Mouse (Mus musculus) liver, embryonic 14.5 days (tissue): ENCODE measurements at regions not wholly inside any gene's neighbourhood (a gene's known extent, or its start where the extent isn't known, plus 50 kb on each side); places are given as distances from the start of the nearest gene placed in this dataset.

Experiments
- ATAC-seq: fragments of 200-750 bp; cut with Nextera tagmentation; 2 replicates; pipeline ENCODE4 v1.8.0; 2017; ENCODE audit warnings: moderate number of reproducible peaks, mild to moderate bottlenecking, moderate library complexity; ENCODE audit not compliant: insufficient read depth
- DNase-seq, 3 experiments: peaks; one replicate each; pipeline ENCODE4 v3.0.0-alpha.2; 2012 to 2013; ENCODE audit warnings: low read depth in 3 of 3, low spot score in 3 of 3
- H3K27ac ChIP-seq: fragments of 300-500 bp; sonication (generic); 2 replicates; pipeline ENCODE4 v1.5.1; 2014; ENCODE audit warnings: moderate library complexity, mild to moderate bottlenecking, control low read depth, inconsistent platforms
- H3K27me3 ChIP-seq: fragments of 300-500 bp; sonication (generic); 2 replicates; pipeline ENCODE4 v1.6.1; 2014; ENCODE audit warnings: mild to moderate bottlenecking, low read length, moderate library complexity; ENCODE audit not compliant: control insufficient read depth, insufficient read depth
- H3K36me3 ChIP-seq: fragments of 300-500 bp; sonication (generic); replicated peaks from 2 replicates; pipeline ENCODE4 v1.6.1; 2014; ENCODE audit warnings: low read depth; ENCODE audit not compliant: control insufficient read depth, insufficient read depth
- H3K4me1 ChIP-seq, 2 experiments: fragments of 200-500 bp in 1 of 2; fragments of 300-500 bp in 1 of 2; sonication (generic) in 1 of 2; replicated peaks; 2 replicates each; pipeline ENCODE4 v1.6.1; 2012 to 2014; ENCODE audit warnings: antibody characterized with exemption in 1 of 2, inconsistent platforms in 1 of 2, low read length in 1 of 2; ENCODE audit not compliant: control insufficient read depth in 2 of 2, insufficient read depth in 2 of 2
- H3K4me2 ChIP-seq: fragments of 300-500 bp; sonication (generic); 2 replicates; pipeline ENCODE4 v1.6.1; 2014; ENCODE audit warnings: low read depth, mild to moderate bottlenecking, control low read depth, moderate library complexity
- H3K4me3 ChIP-seq, 2 experiments: fragments of 200-500 bp in 1 of 2; fragments of 300-500 bp in 1 of 2; sonication (generic) in 1 of 2; 2 replicates each; pipeline ENCODE4 v1.5.1; 2012 to 2014; ENCODE audit warnings: low read depth in 2 of 2, low read length in 2 of 2, mild to moderate bottlenecking in 2 of 2, control low read depth in 1 of 2, inconsistent platforms in 1 of 2, moderate library complexity in 1 of 2; ENCODE audit not compliant: insufficient read depth in 1 of 2
- H3K9ac ChIP-seq: fragments of 300-500 bp; sonication (generic); replicated peaks from 2 replicates; pipeline ENCODE4 v1.6.1; 2014; ENCODE audit warnings: mild to moderate bottlenecking, control low read depth, moderate library complexity
- H3K9me3 ChIP-seq: fragments of 300-500 bp; sonication (generic); 2 replicates; pipeline ENCODE4 v1.6.1; 2016; ENCODE audit warnings: low read length, mixed read lengths; ENCODE audit not compliant: control insufficient read depth
- CTCF ChIP-seq: IDR thresholded peaks from 2 replicates; pipeline ENCODE4 v1.5.1; 2016; ENCODE audit warnings: antibody characterized with exemption, low read depth, control low read depth
- EP300 ChIP-seq: IDR thresholded peaks from 2 replicates; pipeline ENCODE4 v1.6.1; 2016; ENCODE audit warnings: antibody characterized with exemption, low read depth
- WGBS: fragments of 180-500 bp; shearing (Covaris S2); extraction: QIAGEN DNeasy Blood & Tissue Kit; methylation state at CpG from one replicate; pipeline ENCODE4 v1.1.7; 2014; ENCODE audit not compliant: insufficient replicate concordance; 5-methylcytosine and 5-hydroxymethylcytosine counted together

DNA sequence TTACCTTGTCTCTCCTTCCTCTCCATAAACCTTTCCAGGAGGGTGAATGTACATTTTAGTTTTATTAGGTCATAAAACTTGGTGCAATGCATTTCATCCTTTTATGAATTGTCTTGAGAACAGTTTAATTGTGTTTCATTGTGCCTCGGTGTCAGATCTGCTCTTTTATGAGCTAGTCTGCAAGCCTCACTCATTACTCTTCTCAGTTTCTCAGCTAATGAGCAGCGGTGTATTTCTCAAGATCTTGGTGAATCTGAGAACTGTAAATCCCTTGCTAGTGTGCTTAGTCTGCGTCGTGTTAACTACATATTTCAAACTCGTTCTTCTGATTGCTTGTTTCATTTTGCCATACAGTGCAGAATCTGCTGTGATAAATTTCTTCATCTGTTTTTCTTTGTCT, 984.4 kb downstream of the Basp1 start:
- WGBS, result 54% methylated on average over 5 of the region's 5 CpGs
- Histone ChIP-seq H3K27me3 (no peaks in the 10 kb centered on the region), H3K9me3 (no peaks in the 10 kb centered on the region), H3K9ac (no peak overlapping the region), H3K4me1 (no peaks in the 10 kb centered on the region), H3K27ac (no peak overlapping the region), H3K4me3 (no peak overlapping the region), H3K36me3 (no peaks in the 10 kb centered on the region), H3K4me2 (no peak overlapping the region)
- ATAC-seq (no peak), DNase-seq (no peak)
- no peak for TF ChIP-seq CTCF
- no peak for TF ChIP-seq EP300

DNA sequence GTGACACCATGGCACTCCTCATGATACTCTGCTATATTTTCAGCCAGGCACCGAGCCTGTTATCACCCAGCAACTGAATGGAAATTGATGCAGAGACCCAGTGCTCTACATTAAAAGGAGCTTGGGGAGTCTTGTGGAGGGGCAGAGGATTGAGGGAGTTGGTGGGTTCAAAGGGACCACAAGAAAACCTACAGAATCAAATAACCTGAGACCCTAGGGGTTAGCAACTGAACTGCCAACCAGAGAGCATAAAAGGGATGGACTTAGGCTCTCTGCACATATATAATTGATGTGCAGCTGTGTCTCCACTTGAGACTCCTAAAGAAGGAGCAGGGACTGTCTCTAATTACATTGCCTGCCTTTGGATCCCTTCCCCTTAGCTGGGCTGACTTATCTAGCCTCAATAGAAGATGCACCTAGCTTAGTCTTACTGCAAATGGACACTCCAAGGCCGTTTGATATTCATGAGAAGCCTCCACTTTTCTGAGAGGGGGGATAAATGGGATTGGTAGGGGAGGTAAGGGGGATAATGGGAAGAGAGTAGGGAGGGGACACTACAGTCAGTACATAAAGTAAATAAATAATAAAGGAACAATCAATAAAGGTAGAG, 991.1 kb downstream of the Basp1 start:
- ATAC-seq, result no peak
- H3K27me3 ChIP-seq, result no peaks in the 10 kb centered on the region
- no peak for DNase-seq
- H3K4me1 ChIP-seq, result no peaks in the 10 kb centered on the region
- no peak overlapping the region for H3K4me2 ChIP-seq
- no peaks in the 10 kb centered on the region for H3K36me3 ChIP-seq
- H3K9me3 ChIP-seq, result no peaks in the 10 kb centered on the region
- H3K9ac ChIP-seq, result no peak overlapping the region
- H3K4me3 ChIP-seq, result no peak overlapping the region
- no peak for TF ChIP-seq EP300
- TF ChIP-seq CTCF, result no peak
- 38% methylated on average over 2 of the region's 2 CpGs for WGBS
- H3K27ac ChIP-seq, result no peak overlapping the region

DNA sequence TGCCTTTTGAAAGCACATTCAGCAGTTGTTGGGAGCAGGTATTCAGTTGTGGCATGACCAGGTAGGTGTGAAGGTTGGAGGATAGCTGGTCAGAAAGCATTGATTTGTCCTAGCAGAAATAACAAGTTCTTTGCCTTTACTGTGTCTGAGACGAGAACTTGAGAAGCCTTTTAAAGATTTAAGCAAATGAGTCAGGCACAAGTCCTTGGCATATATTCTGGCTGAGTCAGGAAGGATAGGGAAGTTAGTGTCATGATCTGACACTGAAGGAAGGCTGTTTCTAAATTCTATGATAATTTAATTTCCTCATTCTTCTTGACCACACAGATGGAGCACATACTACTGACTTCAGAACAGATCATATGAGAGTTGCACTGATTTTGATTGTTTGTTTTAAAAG, 993.8 kb downstream of the Basp1 start:
- DNase-seq, result no peak
- H3K36me3 ChIP-seq, result no peaks in the 10 kb centered on the region
- H3K27me3 ChIP-seq, result no peaks in the 10 kb centered on the region
- no peaks in the 10 kb centered on the region for H3K4me1 ChIP-seq
- TF ChIP-seq EP300 (no peak), CTCF (no peak)
- H3K9ac ChIP-seq, result no peak overlapping the region
- WGBS, result 33% methylated on average over 1 of the region's 1 CpGs
- no peaks in the 10 kb centered on the region for H3K9me3 ChIP-seq
- no peak for ATAC-seq
- H3K4me2 ChIP-seq, result no peak overlapping the region
- no peak overlapping the region for H3K4me3 ChIP-seq
- H3K27ac ChIP-seq, result no peak overlapping the region

- no peak overlapping the region for H3K9ac ChIP-seq
- H3K9me3 ChIP-seq, result no peaks in the 10 kb centered on the region
- no peak overlapping the region for H3K4me2 ChIP-seq
- no peak for ATAC-seq
- H3K4me3 ChIP-seq, result no peak overlapping the region
- H3K27ac ChIP-seq, result no peak overlapping the region
- H3K4me1 ChIP-seq, result no peaks in the 10 kb centered on the region
- WGBS, result 48% methylated on average over 1 of the region's 1 CpGs
- H3K36me3 ChIP-seq, result no peaks in the 10 kb centered on the region
- DNase-seq, result no peak
- H3K27me3 ChIP-seq, result no peaks in the 10 kb centered on the region
- no peak for TF ChIP-seq EP300
- TF ChIP-seq CTCF, result no peak
Observed at GRCm38 (mm10) chr15:24419186-24419585, 994.4 kb downstream of the Basp1 start.

- TF ChIP-seq EP300 (no peak), CTCF (peak; percentile 11; the same call in 1 of the 2 replicates)
- WGBS, result 39% methylated on average over 3 of the region's 3 CpGs
- Histone ChIP-seq H3K36me3 (no peaks in the 10 kb centered on the region), H3K4me1 (no peaks in the 10 kb centered on the region), H3K4me2 (no peak overlapping the region), H3K27me3 (no peaks in the 10 kb centered on the region), H3K9me3 (no peaks in the 10 kb centered on the region), H3K9ac (no peak overlapping the region), H3K4me3 (no peak overlapping the region), H3K27ac (no peak overlapping the region)
- ATAC-seq (no peak), DNase-seq (no peak)
Observed at GRCm38 (mm10) chr15:24407691-24408090, 1005.9 kb downstream of the Basp1 start.
